Mouse (Mus musculus) colon, adult 2 months (tissue): ENCODE data around the gene Mrpl35. TPM values are rescaled to one million over a fixed set of nuclear protein-coding genes. Genes with fewer than 3 reads are reported as not detected.

Experiments used
- polyA plus RNA-seq: library from polyadenylated mRNA; depleted of rRNA; stranded (reverse); fragments of >200 nt; gene quantifications from 2 replicates; pipeline ENCODE4 v1.2.3, GENCODE M21; 2012; rRNA removed

The Mrpl35 gene
- 3.4 and 4.7 TPM in 2 replicates for polyA plus RNA-seq

DNA sequence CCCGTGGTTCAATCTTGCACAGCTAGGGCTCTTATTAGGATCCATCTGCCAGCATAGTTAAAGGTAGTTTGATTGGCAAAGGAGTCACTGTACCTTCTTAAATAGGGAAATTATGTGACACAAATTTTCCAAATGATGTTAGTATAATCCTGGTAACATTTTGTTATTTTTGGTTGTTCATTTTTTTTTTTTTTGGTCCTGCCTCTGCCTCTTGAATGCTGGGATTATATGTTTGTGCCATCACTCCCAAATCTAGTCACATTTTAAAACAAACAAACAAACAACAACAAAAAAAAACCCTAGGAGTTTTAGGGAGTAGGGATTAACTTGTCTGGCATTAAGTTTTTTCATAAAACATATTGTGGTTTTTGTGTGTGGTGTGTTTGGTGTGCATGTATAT lies at the start of gene Mrpl35:
Gene Mrpl35, minus strand, starts transcription at position 101 of the 400 bp plus-strand sequence.

DNA sequence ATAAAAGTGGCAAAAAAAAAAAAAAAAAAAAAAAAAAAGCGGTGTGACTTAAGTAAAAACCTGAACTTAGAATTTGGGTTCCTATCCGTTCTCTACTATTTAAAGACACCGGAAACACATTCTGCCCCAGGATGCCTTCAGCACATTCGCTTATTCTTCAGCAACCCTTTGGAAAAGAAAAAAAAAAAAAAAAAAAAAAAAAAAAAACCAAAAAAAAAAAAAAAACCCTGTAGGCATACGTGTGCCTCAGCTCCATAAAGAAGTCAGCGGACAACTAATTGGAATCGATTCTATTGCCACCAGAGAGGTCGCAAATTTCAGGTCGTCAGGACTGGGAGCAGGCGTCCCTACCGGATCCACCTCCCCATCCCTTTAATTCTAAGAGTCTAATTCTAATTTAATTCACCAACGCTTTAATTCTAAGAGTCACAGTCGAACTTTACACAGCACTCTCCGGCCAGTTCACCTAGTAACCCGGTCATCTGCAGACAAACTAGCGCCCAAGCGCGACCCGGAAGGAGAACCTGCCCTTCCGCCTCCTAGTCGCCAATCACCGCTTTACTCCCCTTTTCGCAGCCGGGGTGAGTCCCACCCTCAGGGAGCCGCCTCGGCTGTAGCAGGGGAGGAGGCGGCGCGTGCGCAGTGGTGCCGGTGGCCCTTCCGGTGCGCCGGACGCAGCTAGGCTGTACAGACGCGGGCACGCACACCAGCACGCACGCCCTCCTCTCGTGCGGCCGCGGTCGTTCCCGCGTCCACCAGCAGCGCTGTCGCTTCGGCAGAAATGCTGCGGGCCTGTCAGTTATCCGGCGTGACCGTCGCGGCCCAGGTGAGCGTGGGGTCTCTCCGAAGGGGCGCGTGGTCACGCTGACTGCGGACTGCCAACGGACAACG lies 4.2 kb upstream of the Mrpl35 start, which contains the start of gene Immt:
Gene Immt, plus strand, starts transcription at position 642 of the 891 bp plus-strand sequence.

Other genes with a start within 250 kb of the Mrpl35 start
- gene Kdm3a, start 194.0 kb downstream of the Mrpl35 start, polyA plus RNA-seq = 6.2 and 8.7 TPM in 2 replicates
- gene Reep1, start 119.4 kb downstream of the Mrpl35 start, polyA plus RNA-seq = 1.8 and 2.0 TPM in 2 replicates
- gene Immt, start 4.4 kb upstream of the Mrpl35 start, polyA plus RNA-seq = 55.7 and 56.5 TPM in 2 replicates
- gene Ptcd3, start 81.8 kb upstream of the Mrpl35 start, polyA plus RNA-seq = 4.5 and 6.2 TPM in 2 replicates
- 7.0 and 9.3 TPM in 2 replicates for gene Polr1a, start 82.1 kb upstream of the Mrpl35 start, polyA plus RNA-seq